Mouse (Mus musculus): ENCODE results near the gene Focad. TPM values are rescaled to one million over a fixed set of nuclear protein-coding genes. Genes with fewer than 3 reads are reported as not detected.

The Focad gene
- total and polyA plus RNA-seq, 2 experiments from 2014 or later = 5.0 to 13.2 TPM

DNA sequence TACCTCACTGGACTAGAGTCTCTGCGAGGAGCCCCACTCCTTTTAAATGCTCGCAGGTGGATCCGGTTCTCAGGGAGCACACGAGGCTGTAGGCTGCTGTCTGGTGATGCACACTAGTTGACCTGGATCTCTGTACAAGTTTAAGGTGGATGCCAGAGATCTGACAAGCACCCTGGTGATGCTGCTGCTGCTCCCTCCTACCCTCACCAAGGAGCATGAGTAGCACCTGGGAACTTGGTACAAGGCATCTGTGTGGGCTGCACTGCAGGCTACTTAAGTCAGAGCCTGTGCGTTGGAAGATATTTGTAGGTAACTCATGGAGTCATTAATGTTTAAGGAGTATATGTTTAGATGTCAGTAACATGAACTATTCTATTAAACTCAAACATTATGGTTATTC is 62.5 kb downstream of the Focad start:
- ATAC-seq (ENCODE audit: insufficient read depth, low read depth) = no peak
- Histone ChIP-seq H3K9me3 (replicated peaks; ENCODE audit: control insufficient read depth, low read length) (no peaks in the 10 kb centered on the region), H3K4me2 (ENCODE audit: low read depth, low read length) (no peak overlapping the region)

DNA sequence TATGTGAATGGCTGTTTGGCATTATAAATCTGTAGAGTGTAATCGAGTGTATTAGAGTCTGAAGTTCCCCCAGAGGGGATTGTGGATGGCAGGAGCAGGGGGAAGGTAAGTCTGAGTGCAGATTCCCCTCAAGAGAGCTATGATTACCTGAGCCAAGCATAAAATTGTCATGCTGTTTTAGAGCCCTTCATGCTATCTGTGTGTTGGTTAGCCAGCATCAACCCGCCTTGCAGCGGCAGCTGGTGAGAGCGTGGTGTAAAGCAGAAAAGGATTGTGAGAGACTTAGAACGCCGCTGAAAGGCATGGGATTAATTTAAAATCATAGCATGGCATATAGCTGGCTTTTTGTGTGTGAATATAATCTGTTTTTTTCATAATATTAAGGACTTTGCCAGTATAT is 63.2 kb downstream of the Focad start:
- Histone ChIP-seq H3K36me3 (replicated peaks; ENCODE audit: control insufficient read depth, insufficient read depth, low read length) (no peaks in the 10 kb centered on the region), H3K4me1 (ENCODE audit: control insufficient read depth, insufficient read depth) (peaks cover 9% of the 10 kb centered on the region; the same call in 1 of the 2 replicates), H3K9ac (replicated peaks; ENCODE audit: low read depth, low read length) (no peak overlapping the region), H3K9me3 (replicated peaks; ENCODE audit: control insufficient read depth, low read length) (no peaks in the 10 kb centered on the region), H3K27ac (ENCODE audit: low read depth) (no peak overlapping the region), H3K4me2 (ENCODE audit: low read depth, low read length) (no peak overlapping the region), H3K27me3 (ENCODE audit: control insufficient read depth, insufficient read depth, low read length) (no peaks in the 10 kb centered on the region), H3K4me3 (ENCODE audit: low read depth, low read length) (no peak overlapping the region)
- DNase-seq (ENCODE audit: low spot score) (no peak), ATAC-seq (ENCODE audit: insufficient read depth, low read depth) (no peak)
- WGBS = 92% methylated on average over 6 of the region's 6 CpGs
- TF ChIP-seq CTCF (IDR thresholded peaks at IDR 0.05; ENCODE audit: low read depth) = no peak
- TF ChIP-seq EP300 (IDR thresholded peaks at IDR 0.05; ENCODE audit: low read depth) = no peak

More for the DNA sequence above, 62.5 kb downstream of the Focad start:
- Histone ChIP-seq H3K4me1 (ENCODE audit: control insufficient read depth, insufficient read depth) (peaks cover 9% of the 10 kb centered on the region; the same call in 1 of the 2 replicates), H3K27ac (ENCODE audit: low read depth) (no peak overlapping the region), H3K36me3 (replicated peaks; ENCODE audit: control insufficient read depth, insufficient read depth, low read length) (no peaks in the 10 kb centered on the region), H3K9ac (replicated peaks; ENCODE audit: low read depth, low read length) (no peak overlapping the region), H3K27me3 (ENCODE audit: control insufficient read depth, insufficient read depth, low read length) (no peaks in the 10 kb centered on the region), H3K4me3 (ENCODE audit: low read depth, low read length) (no peak overlapping the region)
- TF ChIP-seq EP300 (IDR thresholded peaks at IDR 0.05; ENCODE audit: low read depth) (no peak), CTCF (IDR thresholded peaks at IDR 0.05; ENCODE audit: low read depth) (no peak)
- 85% methylated on average over 5 of the region's 5 CpGs for WGBS
- no peak for DNase-seq (ENCODE audit: low spot score)

DNA sequence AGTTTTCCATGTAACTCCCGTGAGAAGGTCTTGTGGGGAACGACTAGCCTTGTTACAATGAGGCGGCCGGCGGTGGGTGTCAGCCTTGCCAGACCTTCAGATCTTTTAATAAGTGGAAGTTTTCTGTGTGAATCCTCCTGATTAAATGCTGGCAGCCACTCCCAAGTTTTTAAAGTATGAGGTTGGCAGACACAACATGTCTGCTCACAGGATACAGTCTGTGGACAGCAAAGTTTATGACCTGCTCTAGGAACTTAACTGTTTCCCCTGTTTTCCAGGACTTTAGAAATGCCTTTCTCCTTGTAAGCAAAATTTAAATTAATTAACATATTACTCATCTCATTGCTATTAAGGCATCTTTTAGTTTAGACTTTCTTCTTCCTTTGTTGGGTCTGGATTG is 64.8 kb downstream of the Focad start:
- no peak overlapping the region for H3K27ac ChIP-seq (ENCODE audit: low read depth)
- H3K9ac ChIP-seq (replicated peaks; ENCODE audit: low read depth, low read length) = no peak overlapping the region
- no peaks in the 10 kb centered on the region for H3K9me3 ChIP-seq (replicated peaks; ENCODE audit: control insufficient read depth, low read length)
- H3K27me3 ChIP-seq (ENCODE audit: control insufficient read depth, insufficient read depth, low read length) = no peaks in the 10 kb centered on the region
- no peak for ATAC-seq (ENCODE audit: insufficient read depth, low read depth)
- WGBS = 86% methylated on average over 5 of the region's 5 CpGs
- H3K4me2 ChIP-seq (ENCODE audit: low read depth, low read length) = no peak overlapping the region
- H3K4me1 ChIP-seq (ENCODE audit: control insufficient read depth, insufficient read depth) = peaks cover 9% of the 10 kb centered on the region; the same call in 1 of the 2 replicates
- H3K36me3 ChIP-seq (replicated peaks; ENCODE audit: control insufficient read depth, insufficient read depth, low read length) = no peaks in the 10 kb centered on the region
- no peak overlapping the region for H3K4me3 ChIP-seq (ENCODE audit: low read depth, low read length)
- no peak for DNase-seq (ENCODE audit: low spot score)
- TF ChIP-seq EP300 (IDR thresholded peaks at IDR 0.05; ENCODE audit: low read depth) (no peak), CTCF (IDR thresholded peaks at IDR 0.05; ENCODE audit: low read depth) (no peak)

DNA sequence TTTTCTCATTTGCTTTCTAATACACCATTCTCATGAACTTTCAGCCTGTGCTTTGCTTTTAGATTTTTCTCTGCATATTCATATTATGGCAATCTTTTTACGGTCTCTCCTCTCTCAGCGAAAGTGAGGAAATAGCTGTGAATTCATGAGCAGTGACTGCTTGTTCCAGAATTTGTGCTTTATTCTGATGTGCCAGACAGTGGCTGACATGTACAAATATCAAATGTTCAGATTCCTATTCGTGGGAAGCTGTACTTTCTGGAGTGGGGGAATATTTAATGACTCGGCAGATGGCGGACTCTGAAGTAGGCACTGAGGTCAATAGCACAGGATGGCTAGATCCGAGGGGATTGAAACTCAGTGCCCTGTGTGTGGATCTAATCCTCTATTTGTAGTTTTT is 65.3 kb downstream of the Focad start:
- H3K27me3 ChIP-seq (ENCODE audit: control insufficient read depth, insufficient read depth, low read length) = no peaks in the 10 kb centered on the region
- peaks cover 9% of the 10 kb centered on the region; the same call in 1 of the 2 replicates for H3K4me1 ChIP-seq (ENCODE audit: control insufficient read depth, insufficient read depth)
- 79% methylated on average over 6 of the region's 6 CpGs for WGBS
- no peaks in the 10 kb centered on the region for H3K9me3 ChIP-seq (replicated peaks; ENCODE audit: control insufficient read depth, low read length)
- H3K4me3 ChIP-seq (ENCODE audit: low read depth, low read length) = no peak overlapping the region
- no peaks in the 10 kb centered on the region for H3K36me3 ChIP-seq (replicated peaks; ENCODE audit: control insufficient read depth, insufficient read depth, low read length)
- no peak for TF ChIP-seq EP300 (IDR thresholded peaks at IDR 0.05; ENCODE audit: low read depth)
- no peak for TF ChIP-seq CTCF (IDR thresholded peaks at IDR 0.05; ENCODE audit: low read depth)
- H3K27ac ChIP-seq (ENCODE audit: low read depth) = no peak overlapping the region
- ATAC-seq (ENCODE audit: insufficient read depth, low read depth) (no peak), DNase-seq (ENCODE audit: low spot score) (no peak)
- H3K4me2 ChIP-seq (ENCODE audit: low read depth, low read length) = no peak overlapping the region
- no peak overlapping the region for H3K9ac ChIP-seq (replicated peaks; ENCODE audit: low read depth, low read length)

DNA sequence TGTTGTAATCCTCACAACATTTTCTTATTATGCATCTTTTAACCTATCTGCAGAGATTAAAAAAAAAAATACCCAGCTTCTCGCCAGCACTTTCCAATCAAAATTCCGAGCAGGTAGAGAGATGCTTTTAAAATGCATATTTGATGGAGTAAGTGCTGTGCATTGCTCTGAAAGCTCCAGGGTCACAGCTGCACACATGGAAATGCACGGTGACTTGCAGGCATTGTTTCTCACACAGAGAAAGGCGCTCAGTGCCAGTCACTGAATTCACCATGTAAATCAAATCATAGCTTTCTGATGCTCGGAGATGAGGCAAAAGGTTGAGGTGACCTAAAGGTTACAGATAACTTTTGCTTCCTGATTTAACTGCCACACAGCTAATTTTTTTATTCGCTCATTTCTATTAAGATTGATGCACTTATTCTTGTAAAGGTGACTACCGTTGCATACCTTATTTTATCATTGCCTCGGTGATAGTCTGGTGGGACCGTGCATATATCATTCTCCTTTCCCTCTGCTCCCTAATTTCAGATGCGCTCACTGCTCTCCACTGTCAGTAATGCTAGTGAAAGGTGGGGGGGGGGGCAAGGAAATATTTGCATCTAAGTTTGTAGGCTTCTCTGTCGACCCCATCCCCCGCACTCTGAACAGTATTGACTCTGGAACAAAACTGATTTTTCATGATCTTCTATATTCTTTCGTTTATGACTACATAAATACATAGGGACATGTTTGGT is 69.2 kb downstream of the Focad start:
- Histone ChIP-seq H3K4me3 (ENCODE audit: low read depth, low read length) (no peak overlapping the region), H3K4me2 (ENCODE audit: low read depth, low read length) (no peak overlapping the region), H3K4me1 (ENCODE audit: control insufficient read depth, insufficient read depth) (no peaks in the 10 kb centered on the region), H3K36me3 (replicated peaks; ENCODE audit: control insufficient read depth, insufficient read depth, low read length) (no peaks in the 10 kb centered on the region), H3K27me3 (ENCODE audit: control insufficient read depth, insufficient read depth, low read length) (no peaks in the 10 kb centered on the region), H3K27ac (ENCODE audit: low read depth) (no peak overlapping the region), H3K9ac (replicated peaks; ENCODE audit: low read depth, low read length) (no peak overlapping the region), H3K9me3 (replicated peaks; ENCODE audit: control insufficient read depth, low read length) (no peaks in the 10 kb centered on the region)
- TF ChIP-seq CTCF (IDR thresholded peaks at IDR 0.05; ENCODE audit: low read depth) (no peak), EP300 (IDR thresholded peaks at IDR 0.05; ENCODE audit: low read depth) (no peak)
- ATAC-seq (ENCODE audit: insufficient read depth, low read depth) (no peak), DNase-seq (ENCODE audit: low spot score) (no peak)
- 87% methylated on average over 13 of the region's 13 CpGs for WGBS
